15 mouse cellular contexts compared by ENCODE assay signal in the genomic region with DNA sequence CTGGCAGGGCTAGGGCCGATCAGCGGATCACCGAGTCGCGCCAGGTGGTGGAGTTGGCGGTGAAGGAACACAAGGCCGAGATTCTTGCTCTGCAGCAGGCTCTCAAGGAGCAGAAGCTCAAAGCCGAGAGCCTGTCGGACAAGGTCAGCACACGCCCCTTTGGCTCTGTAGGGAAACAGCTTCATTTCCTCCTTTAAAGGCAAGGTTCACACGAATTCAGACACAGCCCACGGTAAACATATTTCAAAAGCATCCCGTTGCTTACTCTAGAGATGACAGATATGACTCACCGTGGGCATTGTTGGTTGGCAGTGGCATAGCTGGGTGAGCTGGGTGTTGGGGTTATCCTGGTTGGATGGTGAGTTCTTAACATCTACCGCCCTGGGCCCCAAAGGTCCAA. TPM values are rescaled to one million over a fixed set of nuclear protein-coding genes. Genes with fewer than 3 reads are reported as not detected.
DNase-seq lines count a peak whose midpoint lies in the region; ATAC-seq and TF ChIP-seq lines count a peak whose summit lies in the region.
"Had no signal": no experiment of that assay in that cellular context is flagged by ENCODE, and none has a peak within 500 bp of the region (broad histone marks: within the 10 kb centered on the region; RNA-seq: fewer than 3 reads in every experiment).

No protein-coding gene starts in this region.

- H3K9me3 ChIP-seq in midbrain, embryonic 11.5 days (ENCODE audit: control insufficient read depth, low read length), result no peaks in the 10 kb centered on the region
- no peaks in the 10 kb centered on the region for H3K9me3 ChIP-seq in midbrain, embryonic 13.5 days
- H3K9me3 ChIP-seq in intestine, embryonic 16.5 days (ENCODE audit: control insufficient read depth, low read length), result no peaks in the 10 kb centered on the region
- no peaks in the 10 kb centered on the region for H3K9me3 ChIP-seq in lung, postnatal 0 days (ENCODE audit: low read length)
- no peaks in the 10 kb centered on the region for H3K9me3 ChIP-seq in forebrain, embryonic 11.5 days (ENCODE audit: control insufficient read depth, low read length)
- H3K9me3 ChIP-seq: forebrain, embryonic 13.5 days; liver, embryonic 15.5 days; midbrain, embryonic 15.5 days had no signal

- TF ChIP-seq EP300 in lung, postnatal 0 days (IDR thresholded peaks at IDR 0.05), result peak; percentile 75

- no peak overlapping the region for H3K4me2 ChIP-seq in midbrain, embryonic 11.5 days
- H3K4me2 ChIP-seq in midbrain, embryonic 13.5 days (replicated peaks), result no peak overlapping the region
- H3K4me2 ChIP-seq in intestine, embryonic 16.5 days (ENCODE audit: low read depth, low read length), result no peak overlapping the region
- no peak overlapping the region for H3K4me2 ChIP-seq in lung, postnatal 0 days (replicated peaks; ENCODE audit: low read depth, low read length)
- no peak overlapping the region for H3K4me2 ChIP-seq in forebrain, embryonic 11.5 days (ENCODE audit: low read depth, low read length, severe bottlenecking)
- H3K4me2 ChIP-seq: forebrain, embryonic 13.5 days; liver, embryonic 15.5 days; midbrain, embryonic 15.5 days had no signal

- no peaks in the 10 kb centered on the region for H3K27me3 ChIP-seq in midbrain, embryonic 11.5 days (ENCODE audit: control insufficient read depth, insufficient read depth, low read length)
- H3K27me3 ChIP-seq in midbrain, embryonic 13.5 days, result no peaks in the 10 kb centered on the region
- H3K27me3 ChIP-seq in intestine, embryonic 16.5 days (replicated peaks; ENCODE audit: control insufficient read depth, insufficient read depth, low read length), result no peaks in the 10 kb centered on the region
- H3K27me3 ChIP-seq in lung, postnatal 0 days (replicated peaks; ENCODE audit: insufficient read depth, low read length), result no peaks in the 10 kb centered on the region
- H3K27me3 ChIP-seq in forebrain, embryonic 11.5 days (ENCODE audit: control insufficient read depth, insufficient read depth, low read length), result no peaks in the 10 kb centered on the region
- H3K27me3 ChIP-seq: forebrain, embryonic 13.5 days; liver, embryonic 15.5 days; midbrain, embryonic 15.5 days had no signal

- no peaks in the 10 kb centered on the region for H3K4me1 ChIP-seq in midbrain, embryonic 11.5 days (ENCODE audit: control insufficient read depth, insufficient read depth, low read length)
- H3K4me1 ChIP-seq in midbrain, embryonic 13.5 days (replicated peaks), result no peaks in the 10 kb centered on the region
- H3K4me1 ChIP-seq in intestine, embryonic 16.5 days (ENCODE audit: control insufficient read depth, insufficient read depth, low read length), result peaks cover 2% of the 10 kb centered on the region; the same call in 1 of the 2 replicates
- H3K4me1 ChIP-seq in lung, postnatal 0 days (ENCODE audit: insufficient read depth, low read depth, low read length), result peaks cover 12% of the 10 kb centered on the region; the same call in 1 of the 2 replicates
- H3K4me1 ChIP-seq in forebrain, embryonic 11.5 days (replicated peaks; ENCODE audit: control insufficient read depth, insufficient read depth, low read length), result no peaks in the 10 kb centered on the region
- H3K4me1 ChIP-seq: forebrain, embryonic 13.5 days; liver, embryonic 15.5 days; midbrain, embryonic 15.5 days had no signal

- H3K4me3 ChIP-seq in midbrain, embryonic 11.5 days (ENCODE audit: low read depth, low read length), result no peak overlapping the region
- no peak overlapping the region for H3K4me3 ChIP-seq in midbrain, embryonic 13.5 days (replicated peaks)
- no peak overlapping the region for H3K4me3 ChIP-seq in intestine, embryonic 16.5 days (ENCODE audit: low read length)
- no peak overlapping the region for H3K4me3 ChIP-seq in lung, postnatal 0 days (ENCODE audit: low read depth, low read length)
- H3K4me3 ChIP-seq in forebrain, embryonic 11.5 days (ENCODE audit: low read depth, low read length), result no peak overlapping the region
- H3K4me3 ChIP-seq: forebrain, embryonic 13.5 days; liver, embryonic 15.5 days; midbrain, embryonic 15.5 days had no signal

- TF ChIP-seq CTCF in lung, postnatal 0 days (IDR thresholded peaks at IDR 0.05), result no peak

- H3K27ac ChIP-seq in midbrain, embryonic 11.5 days (ENCODE audit: low read depth, low read length), result no peak overlapping the region
- H3K27ac ChIP-seq in midbrain, embryonic 13.5 days, result no peak overlapping the region
- 0 out of 2 replicates have a peak overlapping the region, but pooled peaks have one; percentile 43 for H3K27ac ChIP-seq in intestine, embryonic 16.5 days (ENCODE audit: low read length)
- peak overlapping the region; percentile 72 for H3K27ac ChIP-seq in lung, postnatal 0 days (ENCODE audit: low read length)
- no peak overlapping the region for H3K27ac ChIP-seq in forebrain, embryonic 11.5 days (ENCODE audit: low read depth, low read length)
- H3K27ac ChIP-seq: forebrain, embryonic 13.5 days; liver, embryonic 15.5 days; midbrain, embryonic 15.5 days had no signal

- peaks cover 17% of the 10 kb centered on the region; the same call in 1 of the 2 replicates for H3K36me3 ChIP-seq in midbrain, embryonic 11.5 days (ENCODE audit: control insufficient read depth, insufficient read depth, low read length)
- peaks cover 30% of the 10 kb centered on the region for H3K36me3 ChIP-seq in midbrain, embryonic 13.5 days
- 0 out of 2 replicates have a peak, but pooled peaks cover 6% of the 10 kb centered on the region for H3K36me3 ChIP-seq in intestine, embryonic 16.5 days (ENCODE audit: control insufficient read depth, insufficient read depth, low read length)
- no peaks in the 10 kb centered on the region for H3K36me3 ChIP-seq in lung, postnatal 0 days (ENCODE audit: insufficient read depth, low read length)
- peaks cover 6% of the 10 kb centered on the region; the same call in 1 of the 2 replicates for H3K36me3 ChIP-seq in forebrain, embryonic 11.5 days (ENCODE audit: control insufficient read depth, insufficient read depth, low read length)
- H3K36me3 ChIP-seq: midbrain, embryonic 15.5 days had no signal

- peak; percentile 49 for DNase-seq in midbrain, embryonic 11.5 days (ENCODE audit: low spot score, missing footprints)
- peak; percentile 84 for DNase-seq in lung, postnatal 0 days (ENCODE audit: low spot score)
- DNase-seq in urinary bladder, postnatal 25 days (ENCODE audit: low spot score), result peak; percentile 22
- DNase-seq in forebrain, embryonic 11.5 days (ENCODE audit: low spot score), result no peak
- no peak for DNase-seq in gastrocnemius, postnatal 25 days
- DNase-seq: heart, adult 11 months; spleen, adult 18-20 months; thymus, adult 2 months had no signal

- whole genome bisulfite sequencing in midbrain, embryonic 11.5 days, result 90% methylated on average over 15 of the region's 15 CpGs
- 94% methylated on average over 15 of the region's 15 CpGs for WGBS in midbrain, embryonic 13.5 days
- 68% methylated on average over 15 of the region's 15 CpGs for WGBS in intestine, embryonic 16.5 days
- 47% methylated on average over 15 of the region's 15 CpGs for WGBS in lung, postnatal 0 days
- 96% methylated on average over 15 of the region's 15 CpGs for WGBS in forebrain, embryonic 11.5 days

- H3K9ac ChIP-seq in midbrain, embryonic 11.5 days (ENCODE audit: low read length), result no peak overlapping the region
- H3K9ac ChIP-seq in midbrain, embryonic 13.5 days (replicated peaks), result no peak overlapping the region
- H3K9ac ChIP-seq in intestine, embryonic 16.5 days (ENCODE audit: low read depth, low read length), result no peak overlapping the region
- no peak overlapping the region for H3K9ac ChIP-seq in lung, postnatal 0 days (replicated peaks; ENCODE audit: low read depth)
- H3K9ac ChIP-seq in forebrain, embryonic 11.5 days (ENCODE audit: low read length), result no peak overlapping the region
- H3K9ac ChIP-seq: forebrain, embryonic 13.5 days; liver, embryonic 15.5 days; midbrain, embryonic 15.5 days had no signal

- ATAC-seq in midbrain, embryonic 11.5 days (ENCODE audit: low FRiP score), result no peak
- no peak for ATAC-seq in midbrain, embryonic 13.5 days
- ATAC-seq in intestine, embryonic 16.5 days, result peak; percentile 78
- peak; percentile 83 for ATAC-seq in lung, postnatal 0 days
- no peak for ATAC-seq in forebrain, embryonic 11.5 days (replicated peaks; ENCODE audit: low FRiP score)
- no peak for ATAC-seq in monocyte, adult 5-6 weeks (replicated peaks; ENCODE audit: insufficient number of reproducible peaks, low FRiP score, low TSS enrichment, poor library complexity, severe bottlenecking)
- ATAC-seq: activated CD4-positive, CD25-positive, alpha-beta regulatory T cell, adult 4 months; forebrain, embryonic 13.5 days; midbrain, embryonic 15.5 days had no signal

RNA-seq across cellular contexts. Expression of a gene that starts 53.1 kb away (rescaled TPM):
- polyA plus RNA-seq in midbrain, embryonic 11.5 days (2014; fragmentation: Nextera tagmentation; extraction: Ambion mirVana), result 48.4 and 55.4 TPM in 2 replicates
- 54.7 and 55.5 TPM in 2 replicates for polyA plus RNA-seq in midbrain, embryonic 13.5 days (2015; fragmentation: Nextera tagmentation; extraction: Ambion mirVana)
- polyA plus RNA-seq in intestine, embryonic 16.5 days (2015; fragmentation: Nextera tagmentation; extraction: Ambion mirVana), result 74.8 and 83.1 TPM in 2 replicates
- 75.1 and 80.6 TPM in 2 replicates for polyA plus RNA-seq in lung, postnatal 0 days (2015; fragmentation: Nextera tagmentation; extraction: Ambion mirVana)
- polyA plus RNA-seq in forebrain, embryonic 11.5 days (2014; fragmentation: Nextera tagmentation; extraction: Ambion mirVana), result 61.0 and 63.6 TPM in 2 replicates
- total RNA-seq in gastrocnemius, postnatal 25 days (2021), result 10 to 100 TPM in 1 of 2 experiments, 1 to 10 TPM in 1; 8.0 to 11.3 TPM
- 22.0 to 41.6 TPM (median 35.4 TPM) in 3 replicates for total RNA-seq in monocyte, adult 5-6 weeks (2017)

Comparison
In these comparisons a context has a peak if more than half of its experiments do, and no peak if none do; other contexts are left out.
1. ATAC-seq: peak in intestine, embryonic 16.5 days (single experiment) and lung, postnatal 0 days (single experiment); none in midbrain, embryonic 11.5 days (single experiment), midbrain, embryonic 13.5 days (single experiment), forebrain, embryonic 11.5 days (single experiment) and monocyte, adult 5-6 weeks (single experiment).
2. DNase-seq: peak in midbrain, embryonic 11.5 days (single experiment), lung, postnatal 0 days (single experiment) and urinary bladder, postnatal 25 days (single experiment); none in forebrain, embryonic 11.5 days (single experiment) and gastrocnemius, postnatal 25 days (single experiment).
3. H3K27ac ChIP-seq: peak in intestine, embryonic 16.5 days (single experiment) and lung, postnatal 0 days (single experiment); none in midbrain, embryonic 11.5 days (single experiment), midbrain, embryonic 13.5 days (single experiment) and forebrain, embryonic 11.5 days (single experiment).